Mouse (Mus musculus): ENCODE measurements around the gene Wnt5a.

DNA sequence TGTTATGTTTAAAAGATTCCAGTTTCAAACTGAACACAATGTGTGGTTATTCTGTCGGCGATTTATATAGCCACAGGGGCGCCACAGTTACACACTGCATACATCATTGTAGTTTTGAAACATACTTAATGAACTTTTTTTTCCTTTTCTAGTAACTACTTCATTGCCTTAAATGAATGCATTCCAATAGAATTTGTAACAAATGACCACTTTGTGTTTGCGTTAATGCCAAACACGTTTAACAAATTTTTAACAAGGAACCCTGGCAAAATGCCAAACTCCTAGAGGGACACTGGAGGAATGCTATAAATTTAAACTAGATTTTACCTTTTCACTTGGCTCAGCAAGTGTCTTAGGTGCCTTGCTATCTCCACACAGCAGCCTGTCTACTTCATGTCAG lies 36.6 kb upstream of the Wnt5a start:
- TF ChIP-seq CTCF (IDR thresholded peaks at IDR 0.05; ENCODE audit: low read depth) (no peak), EP300 (IDR thresholded peaks at IDR 0.05; ENCODE audit: low read depth) (no peak)
